Mouse (Mus musculus): Measurements from ENCODE around the gene Cdrt4. TPM values are rescaled to one million over a fixed set of nuclear protein-coding genes. Genes with fewer than 3 reads are reported as not detected.

Cdrt4 gene
- total RNA-seq, 1 experiment, result 1.6 TPM

- Histone ChIP-seq H3K4me1 (ENCODE audit: control insufficient read depth in 2 of 2, insufficient read depth in 2 of 2, low read length in 2 of 2, poor library complexity in 1 of 2) (peaks cover 13 to 14% of the 10 kb centered on the region in 2 experiments), H3K9ac (ENCODE audit: insufficient read depth, low read depth, low read length, poor library complexity, severe bottlenecking) (no peak overlapping the region), H3K36me3 (ENCODE audit: control insufficient read depth, insufficient read depth, low read length, poor library complexity, severe bottlenecking) (no peaks in the 10 kb centered on the region), H3K9me3 (ENCODE audit: control insufficient read depth, insufficient read depth, low read depth, low read length) (no peaks in the 10 kb centered on the region), H3K27ac (ENCODE audit: insufficient read depth, low read depth, low read length, poor library complexity, severe bottlenecking) (no peak overlapping the region), H3K4me3 (ENCODE audit: insufficient read depth in 1 of 2, low read depth in 1 of 2, low read length in 2 of 2, poor library complexity in 1 of 2, severe bottlenecking in 1 of 2) (no peak overlapping the region)
- no peak for DNase-seq (ENCODE audit: low read depth, low spot score)
- TF ChIP-seq ZC3H11A (IDR thresholded peaks at IDR 0.05; ENCODE audit: borderline replicate concordance, low read depth, low read length) (no peak), HCFC1 (IDR thresholded peaks at IDR 0.05; ENCODE audit: borderline replicate concordance, insufficient read depth, low read length) (no peak), ZNF384 (IDR thresholded peaks at IDR 0.05; ENCODE audit: low read depth, low read length) (no peak), MAFK (IDR thresholded peaks at IDR 0.05; ENCODE audit: insufficient read depth, low read depth, low read length) (no peak), CHD2 (IDR thresholded peaks at IDR 0.05; ENCODE audit: low read depth, low read length) (no peak)
- in situ Hi-C loops (cut with MboI; ENCODE audit: low sequenced_read_pairs in 2 of 2, unreplicated experiment in 2 of 2), result no loop called here
These were observed 46.8 kb downstream of the Cdrt4 start for GRCm38 (mm10) chr11:62997718-62998281.

- in situ Hi-C loops (cut with MboI; ENCODE audit: low sequenced_read_pairs in 2 of 2, unreplicated experiment in 2 of 2), result no loop called here
- no peak overlapping the region for H3K4me3 ChIP-seq (ENCODE audit: insufficient read depth in 1 of 2, low read depth in 1 of 2, low read length in 2 of 2, poor library complexity in 1 of 2, severe bottlenecking in 1 of 2)
- H3K36me3 ChIP-seq (ENCODE audit: control insufficient read depth, insufficient read depth, low read length, poor library complexity, severe bottlenecking), result no peaks in the 10 kb centered on the region
- H3K9ac ChIP-seq (ENCODE audit: insufficient read depth, low read depth, low read length, poor library complexity, severe bottlenecking), result no peak overlapping the region
- no peak overlapping the region for H3K27ac ChIP-seq (ENCODE audit: insufficient read depth, low read depth, low read length, poor library complexity, severe bottlenecking)
- peaks cover 11 to 14% of the 10 kb centered on the region in 2 experiments for H3K4me1 ChIP-seq (ENCODE audit: control insufficient read depth in 2 of 2, insufficient read depth in 2 of 2, low read length in 2 of 2, poor library complexity in 1 of 2)
- TF ChIP-seq MAFK (IDR thresholded peaks at IDR 0.05; ENCODE audit: insufficient read depth, low read depth, low read length), result peak; percentile 79
- TF ChIP-seq ZC3H11A (IDR thresholded peaks at IDR 0.05; ENCODE audit: borderline replicate concordance, low read depth, low read length), result no peak
- DNase-seq (ENCODE audit: low read depth, low spot score), result no peak
- H3K9me3 ChIP-seq (ENCODE audit: control insufficient read depth, insufficient read depth, low read depth, low read length), result no peaks in the 10 kb centered on the region
These were observed 49.1 kb downstream of the Cdrt4 start for GRCm38 (mm10) chr11:63000126-63000525.

DNA sequence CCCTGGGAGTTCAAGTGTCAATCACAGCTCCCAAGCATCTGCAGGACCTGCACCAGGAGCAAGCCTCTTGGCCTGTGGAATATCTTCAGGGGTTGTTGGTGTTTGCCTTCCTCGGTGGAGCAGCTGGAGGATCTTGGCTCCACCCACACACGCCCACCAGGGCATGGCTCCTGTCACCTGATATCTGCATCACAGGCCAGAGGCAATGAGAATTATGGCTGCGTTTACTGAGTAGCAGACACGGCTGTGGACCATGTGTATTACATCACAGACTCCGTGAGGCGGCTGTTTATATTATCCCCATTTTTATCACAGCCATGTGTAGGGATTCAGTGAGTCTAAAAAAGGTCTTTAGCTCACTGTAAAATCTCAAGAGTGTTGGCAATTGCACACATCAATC is 53.6 kb downstream of the Cdrt4 start:
- Histone ChIP-seq H3K4me3 (ENCODE audit: insufficient read depth in 1 of 2, low read depth in 1 of 2, low read length in 2 of 2, poor library complexity in 1 of 2, severe bottlenecking in 1 of 2) (no peak overlapping the region), H3K9ac (ENCODE audit: insufficient read depth, low read depth, low read length, poor library complexity, severe bottlenecking) (no peak overlapping the region), H3K36me3 (ENCODE audit: control insufficient read depth, insufficient read depth, low read length, poor library complexity, severe bottlenecking) (no peaks in the 10 kb centered on the region), H3K9me3 (ENCODE audit: control insufficient read depth, insufficient read depth, low read depth, low read length) (no peaks in the 10 kb centered on the region), H3K4me1 (ENCODE audit: control insufficient read depth in 2 of 2, insufficient read depth in 2 of 2, low read length in 2 of 2, poor library complexity in 1 of 2) (peaks cover 2 to 3% of the 10 kb centered on the region in 2 experiments; a peak in 1 of 4 replicates), H3K27ac (ENCODE audit: insufficient read depth, low read depth, low read length, poor library complexity, severe bottlenecking) (no peak overlapping the region)
- in situ Hi-C loops (cut with MboI; ENCODE audit: low sequenced_read_pairs in 2 of 2, unreplicated experiment in 2 of 2), result no loop called here
- no peak for DNase-seq (ENCODE audit: low read depth, low spot score)
- TF ChIP-seq CHD2 (IDR thresholded peaks at IDR 0.05; ENCODE audit: low read depth, low read length) (no peak), ZC3H11A (IDR thresholded peaks at IDR 0.05; ENCODE audit: borderline replicate concordance, low read depth, low read length) (no peak), HCFC1 (IDR thresholded peaks at IDR 0.05; ENCODE audit: borderline replicate concordance, insufficient read depth, low read length) (no peak), ZNF384 (IDR thresholded peaks at IDR 0.05; ENCODE audit: low read depth, low read length) (no peak), MAFK (IDR thresholded peaks at IDR 0.05; ENCODE audit: insufficient read depth, low read depth, low read length) (no peak)

GRCm38 (mm10) chr11:63007376-63007775 is 56.4 kb downstream of the Cdrt4 start:
- no peak overlapping the region for H3K9ac ChIP-seq (ENCODE audit: insufficient read depth, low read depth, low read length, poor library complexity, severe bottlenecking)
- H3K4me1 ChIP-seq (ENCODE audit: control insufficient read depth in 2 of 2, insufficient read depth in 2 of 2, low read length in 2 of 2, poor library complexity in 1 of 2), result no peaks in the 10 kb centered on the region
- no peak for TF ChIP-seq ZC3H11A (IDR thresholded peaks at IDR 0.05; ENCODE audit: borderline replicate concordance, low read depth, low read length)
- no peak for TF ChIP-seq ZNF384 (IDR thresholded peaks at IDR 0.05; ENCODE audit: low read depth, low read length)
- no peak for TF ChIP-seq MAFK (IDR thresholded peaks at IDR 0.05; ENCODE audit: insufficient read depth, low read depth, low read length)
- TF ChIP-seq CHD2 (IDR thresholded peaks at IDR 0.05; ENCODE audit: low read depth, low read length), result no peak
- TF ChIP-seq HCFC1 (IDR thresholded peaks at IDR 0.05; ENCODE audit: borderline replicate concordance, insufficient read depth, low read length), result no peak
- H3K36me3 ChIP-seq (ENCODE audit: control insufficient read depth, insufficient read depth, low read length, poor library complexity, severe bottlenecking), result no peaks in the 10 kb centered on the region
- H3K9me3 ChIP-seq (ENCODE audit: control insufficient read depth, insufficient read depth, low read depth, low read length), result no peaks in the 10 kb centered on the region
- DNase-seq (ENCODE audit: low read depth, low spot score), result no peak
- no peak overlapping the region for H3K4me3 ChIP-seq (ENCODE audit: insufficient read depth in 1 of 2, low read depth in 1 of 2, low read length in 2 of 2, poor library complexity in 1 of 2, severe bottlenecking in 1 of 2)
- in situ Hi-C loops (cut with MboI; ENCODE audit: low sequenced_read_pairs in 2 of 2, unreplicated experiment in 2 of 2), result no loop called here
- H3K27ac ChIP-seq (ENCODE audit: insufficient read depth, low read depth, low read length, poor library complexity, severe bottlenecking), result no peak overlapping the region

GRCm38 (mm10) chr11:63008004-63008403 is 57.0 kb downstream of the Cdrt4 start:
- no peak for DNase-seq (ENCODE audit: low read depth, low spot score)
- H3K9me3 ChIP-seq (ENCODE audit: control insufficient read depth, insufficient read depth, low read depth, low read length), result no peaks in the 10 kb centered on the region
- H3K4me1 ChIP-seq (ENCODE audit: control insufficient read depth in 2 of 2, insufficient read depth in 2 of 2, low read length in 2 of 2, poor library complexity in 1 of 2), result no peaks in the 10 kb centered on the region
- no peak overlapping the region for H3K4me3 ChIP-seq (ENCODE audit: insufficient read depth in 1 of 2, low read depth in 1 of 2, low read length in 2 of 2, poor library complexity in 1 of 2, severe bottlenecking in 1 of 2)
- H3K9ac ChIP-seq (ENCODE audit: insufficient read depth, low read depth, low read length, poor library complexity, severe bottlenecking), result no peak overlapping the region
- no peak overlapping the region for H3K27ac ChIP-seq (ENCODE audit: insufficient read depth, low read depth, low read length, poor library complexity, severe bottlenecking)
- no peaks in the 10 kb centered on the region for H3K36me3 ChIP-seq (ENCODE audit: control insufficient read depth, insufficient read depth, low read length, poor library complexity, severe bottlenecking)
- TF ChIP-seq ZNF384 (IDR thresholded peaks at IDR 0.05; ENCODE audit: low read depth, low read length) (no peak), MAFK (IDR thresholded peaks at IDR 0.05; ENCODE audit: insufficient read depth, low read depth, low read length) (no peak), ZC3H11A (IDR thresholded peaks at IDR 0.05; ENCODE audit: borderline replicate concordance, low read depth, low read length) (no peak)
- in situ Hi-C loops (cut with MboI; ENCODE audit: low sequenced_read_pairs in 2 of 2, unreplicated experiment in 2 of 2), result no loop called here
